Mouse (Mus musculus): ENCODE results near the gene Olfr1115.

DNA sequence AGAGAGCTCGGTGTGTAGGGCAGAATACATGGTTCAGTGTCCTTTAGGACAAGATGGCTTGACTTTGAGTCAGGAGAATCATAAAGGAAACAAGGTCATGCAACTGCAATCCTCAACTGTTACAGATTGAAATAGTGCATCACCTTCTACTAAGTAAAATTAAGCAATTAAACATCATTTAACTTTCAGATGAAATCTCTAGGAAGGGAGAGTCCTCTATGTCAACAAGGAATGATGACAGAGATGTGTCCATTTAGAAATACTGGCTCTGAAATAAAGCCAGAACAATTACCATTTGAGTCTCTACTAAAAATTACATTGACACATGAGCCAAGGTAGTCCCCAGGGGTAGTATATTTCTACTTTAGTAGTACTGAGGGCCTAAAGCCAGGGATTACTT is 19.4 kb downstream of the Olfr1115 start, which contains the start of gene Olfr1116:
- TF ChIP-seq CTCF (conservative IDR thresholded peaks at IDR 0.05; ENCODE audit: insufficient read depth, insufficient read length, low read depth, low read length) (no peak), POLR2A (IDR thresholded peaks at IDR 0.05; ENCODE audit: low read depth, low read length) (no peak)

All from kidney, adult 2 months (tissue).